Mouse (Mus musculus) myocyte (in vitro differentiated cells): Measurements from ENCODE around the gene Gch1. TPM values are rescaled to one million over a fixed set of nuclear protein-coding genes. Genes with fewer than 3 reads are reported as not detected.

Source experiments
- H3K27me3 ChIP-seq: one replicate; pipeline ENCODE4 v1.6.1; 2011; ENCODE audit not compliant: control insufficient read depth, insufficient read depth, insufficient read length
- H3K36me3 ChIP-seq: one replicate; pipeline ENCODE4 v1.6.1; 2011; ENCODE audit not compliant: control insufficient read depth, insufficient read depth
- H3K4me2 ChIP-seq: one replicate; pipeline ENCODE4 v1.6.1; 2011; ENCODE audit warnings: low read depth, control low read depth
- H3K4me3 ChIP-seq: one replicate; pipeline ENCODE4 v1.5.1; 2011; ENCODE audit warnings: mild to moderate bottlenecking, control low read depth, moderate library complexity
- H3K79me2 ChIP-seq: one replicate; pipeline ENCODE4 v1.6.1; 2011; ENCODE audit not compliant: control insufficient read depth, insufficient read depth
- H3ac ChIP-seq: one replicate; pipeline ENCODE4 v1.6.1; 2011; ENCODE audit not compliant: control insufficient read depth, insufficient read length
- CEBPB ChIP-seq: IDR thresholded peaks from 2 replicates; pipeline ENCODE4 v1.6.1; 2011; ENCODE audit warnings: mild to moderate bottlenecking, moderate library complexity; ENCODE audit not compliant: poor library complexity, insufficient read depth, severe bottlenecking
- E2F4 ChIP-seq: IDR thresholded peaks from one replicate; pipeline ENCODE4 v1.6.1; 2011; ENCODE audit warnings: mild to moderate bottlenecking, control low read depth, moderate library complexity; ENCODE audit not compliant: insufficient read depth
- MAX ChIP-seq: IDR thresholded peaks from one replicate; pipeline ENCODE4 v1.6.1; 2011; ENCODE audit warnings: low read depth, mild to moderate bottlenecking, control low read depth
- MYOD1 ChIP-seq, 3 experiments: IDR thresholded peaks; one replicate each; pipeline ENCODE4 v1.6.1; 2011; ENCODE audit warnings: control low read depth in 2 of 3, low read depth in 2 of 3, mild to moderate bottlenecking in 2 of 3, moderate library complexity in 1 of 3; ENCODE audit not compliant: insufficient read length in 2 of 3, control insufficient read depth in 1 of 3
- MYOG ChIP-seq, 3 experiments: IDR thresholded peaks; one replicate each; pipeline ENCODE4 v1.6.1; 2011; ENCODE audit warnings: control low read depth in 2 of 3, low read depth in 2 of 3, mild to moderate bottlenecking in 2 of 3; ENCODE audit not compliant: insufficient read length in 2 of 3, control insufficient read depth in 1 of 3, insufficient read depth in 1 of 3
- POLR2A ChIP-seq: IDR thresholded peaks from one replicate; pipeline ENCODE4 v1.6.1; 2011; ENCODE audit warnings: low read depth, mild to moderate bottlenecking, control low read depth, moderate library complexity; ENCODE audit not compliant: insufficient read length
- POLR2AphosphoS2 ChIP-seq: IDR thresholded peaks from one replicate; pipeline ENCODE4 v1.6.1; 2011; ENCODE audit warnings: low read depth, control low read depth; ENCODE audit not compliant: insufficient read length
- REST ChIP-seq: IDR thresholded peaks from one replicate; pipeline ENCODE4 v1.6.1; 2011; ENCODE audit warnings: mild to moderate bottlenecking, control low read depth, moderate library complexity; ENCODE audit not compliant: insufficient read depth, insufficient read length
- SRF ChIP-seq: IDR thresholded peaks from one replicate; pipeline ENCODE4 v1.6.1; 2011; ENCODE audit warnings: low read depth; ENCODE audit not compliant: control insufficient read depth, insufficient read length
- TCF12 ChIP-seq: IDR thresholded peaks from one replicate; pipeline ENCODE4 v1.6.1; 2011; ENCODE audit warnings: mild to moderate bottlenecking, control low read depth; ENCODE audit not compliant: poor library complexity, insufficient read depth, severe bottlenecking
- TCF3 ChIP-seq: IDR thresholded peaks from one replicate; pipeline ENCODE4 v1.6.1; 2011; ENCODE audit warnings: low read depth, control low read depth; ENCODE audit not compliant: insufficient read length
- USF1 ChIP-seq: IDR thresholded peaks from one replicate; pipeline ENCODE4 v1.6.1; 2011; ENCODE audit warnings: low read depth, mild to moderate bottlenecking, control low read depth, moderate library complexity
- polyA plus RNA-seq: library from polyadenylated mRNA; unstranded; fragments of >200 nt; fragmentation: generic; extraction: Trizol; gene quantifications from one replicate; pipeline ENCODE4 v1.2.1, GENCODE M21; 2012; ENCODE audit warnings: missing spikeins

The Gch1 gene
- polyA plus RNA-seq, 1 experiment, result 15.0 TPM

DNA sequence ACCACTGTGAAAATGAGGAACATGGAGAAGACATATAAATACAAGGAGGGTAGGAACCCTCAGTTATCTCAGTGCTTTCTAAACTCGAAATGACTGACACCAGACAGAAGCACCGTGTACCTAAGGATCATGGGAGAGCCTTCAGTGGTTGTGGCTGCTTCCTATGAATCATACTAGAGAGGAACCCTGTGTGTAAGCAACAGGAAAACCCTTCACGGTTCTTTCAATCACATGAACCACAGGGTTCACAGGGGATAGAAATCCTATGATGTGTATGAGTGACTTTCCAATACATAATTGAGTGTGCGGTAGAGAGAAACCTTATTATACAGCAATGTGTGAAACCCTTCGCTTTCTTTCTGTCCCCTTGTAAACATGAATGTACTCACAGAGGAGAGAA is 24.1 kb downstream of the Gch1 start:
- Histone ChIP-seq H3ac (no peak overlapping the region), H3K36me3 (no peaks in the 10 kb centered on the region), H3K27me3 (no peaks in the 10 kb centered on the region), H3K79me2 (no peaks in the 10 kb centered on the region), H3K4me3 (no peak overlapping the region), H3K4me2 (no peak overlapping the region)
- TF ChIP-seq MYOG (IDR thresholded peaks at IDR 0.05; ENCODE audit: control insufficient read depth in 1 of 3, insufficient read depth in 1 of 3, insufficient read length in 2 of 3, low read depth in 2 of 3) (no peak), TCF3 (no peak), TCF12 (no peak), MAX (no peak), USF1 (no peak), CEBPB (no peak), POLR2AphosphoS2 (no peak), SRF (no peak), POLR2A (no peak), REST (no peak), E2F4 (no peak), MYOD1 (IDR thresholded peaks at IDR 0.05; ENCODE audit: control insufficient read depth in 1 of 3, insufficient read length in 2 of 3, low read depth in 2 of 3) (no peak)

DNA sequence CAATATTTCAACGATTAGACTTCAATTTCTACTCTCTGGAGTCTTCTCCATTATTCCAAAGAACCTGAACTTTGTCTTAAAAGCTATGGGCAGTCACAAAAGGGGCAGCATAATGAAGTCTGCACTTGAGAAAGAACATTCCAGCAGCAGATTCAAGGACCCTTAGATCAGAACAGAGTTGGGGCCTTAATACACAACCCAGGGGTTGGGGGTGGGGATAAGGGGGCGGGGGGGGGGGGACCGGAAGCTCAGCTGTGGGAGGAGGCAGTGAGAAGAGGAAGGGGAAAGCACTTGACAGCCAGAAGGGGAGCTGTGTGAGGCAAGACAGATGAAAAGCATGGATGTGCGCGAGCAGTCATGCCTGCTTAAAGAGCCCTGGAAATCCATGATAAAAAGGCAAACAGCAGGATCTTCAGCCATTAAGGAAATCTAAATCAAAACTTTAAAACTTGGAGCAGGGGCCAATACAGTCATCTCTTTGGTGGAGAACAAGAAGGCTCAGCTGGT is 27.2 kb downstream of the Gch1 start:
- TF ChIP-seq POLR2A, result no peak
- TF ChIP-seq SRF, result no peak
- no peak for TF ChIP-seq MYOD1 (IDR thresholded peaks at IDR 0.05; ENCODE audit: control insufficient read depth in 1 of 3, insufficient read length in 2 of 3, low read depth in 2 of 3)
- no peak for TF ChIP-seq MYOG (IDR thresholded peaks at IDR 0.05; ENCODE audit: control insufficient read depth in 1 of 3, insufficient read depth in 1 of 3, insufficient read length in 2 of 3, low read depth in 2 of 3)
- TF ChIP-seq TCF3, result no peak
- TF ChIP-seq POLR2AphosphoS2, result no peak
- TF ChIP-seq CEBPB, result no peak
- no peak for TF ChIP-seq USF1
- TF ChIP-seq REST, result no peak
- TF ChIP-seq MAX, result no peak
- TF ChIP-seq E2F4, result no peak
- no peak for TF ChIP-seq TCF12
- no peak overlapping the region for H3ac ChIP-seq
- no peaks in the 10 kb centered on the region for H3K36me3 ChIP-seq
- no peaks in the 10 kb centered on the region for H3K27me3 ChIP-seq
- H3K4me3 ChIP-seq, result no peak overlapping the region
- no peaks in the 10 kb centered on the region for H3K79me2 ChIP-seq
- no peak overlapping the region for H3K4me2 ChIP-seq

- Histone ChIP-seq H3K36me3 (no peaks in the 10 kb centered on the region), H3K79me2 (no peaks in the 10 kb centered on the region), H3K27me3 (no peaks in the 10 kb centered on the region), H3K4me2 (no peak overlapping the region), H3ac (no peak overlapping the region), H3K4me3 (no peak overlapping the region)
- TF ChIP-seq SRF (no peak), POLR2AphosphoS2 (no peak), MYOD1 (IDR thresholded peaks at IDR 0.05; ENCODE audit: control insufficient read depth in 1 of 3, insufficient read length in 2 of 3, low read depth in 2 of 3) (no peak), TCF12 (no peak), MAX (no peak), TCF3 (no peak), CEBPB (no peak), REST (no peak), USF1 (no peak)
Observed at GRCm38 (mm10) chr14:47160051-47160640, 29.1 kb downstream of the Gch1 start.

DNA sequence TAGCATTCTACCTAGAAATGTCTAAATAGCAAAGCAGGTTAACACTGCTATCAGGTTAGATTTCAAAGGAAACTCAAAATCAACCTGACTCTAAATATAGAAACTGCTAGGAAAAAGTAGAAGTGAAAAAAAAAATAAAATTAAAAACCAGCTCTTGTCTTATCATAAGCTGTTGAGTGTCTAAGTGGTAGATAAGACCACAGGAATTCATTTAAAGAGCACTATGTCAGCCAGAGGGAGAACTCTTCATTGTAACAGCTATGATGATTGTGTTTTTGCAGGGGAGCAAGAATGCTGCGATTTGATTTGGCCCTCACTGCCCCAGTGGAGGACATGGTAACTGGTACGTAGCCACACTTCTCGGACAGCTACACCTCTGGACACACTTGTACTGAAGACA is 34.9 kb downstream of the Gch1 start:
- no peaks in the 10 kb centered on the region for H3K36me3 ChIP-seq
- H3K4me2 ChIP-seq, result no peak overlapping the region
- TF ChIP-seq POLR2A (no peak), MYOG (IDR thresholded peaks at IDR 0.05; ENCODE audit: control insufficient read depth in 1 of 3, insufficient read depth in 1 of 3, insufficient read length in 2 of 3, low read depth in 2 of 3) (no peak), REST (no peak), CEBPB (no peak), TCF12 (no peak), MAX (no peak), TCF3 (no peak), E2F4 (no peak), POLR2AphosphoS2 (no peak), USF1 (no peak), MYOD1 (IDR thresholded peaks at IDR 0.05; ENCODE audit: control insufficient read depth in 1 of 3, insufficient read length in 2 of 3, low read depth in 2 of 3) (no peak), SRF (no peak)

More for the DNA sequence above, 34.9 kb downstream of the Gch1 start:
- no peak overlapping the region for H3ac ChIP-seq
- H3K79me2 ChIP-seq, result no peaks in the 10 kb centered on the region
- no peak overlapping the region for H3K4me3 ChIP-seq
- H3K27me3 ChIP-seq, result no peaks in the 10 kb centered on the region
